Mouse (Mus musculus): ENCODE data around the gene Lrig1. TPM values are rescaled to one million over a fixed set of nuclear protein-coding genes. Genes with fewer than 3 reads are reported as not detected.

Gene Lrig1
- total RNA-seq, 2 experiments from 2014 or later: 35.3 to 35.9 TPM

DNA sequence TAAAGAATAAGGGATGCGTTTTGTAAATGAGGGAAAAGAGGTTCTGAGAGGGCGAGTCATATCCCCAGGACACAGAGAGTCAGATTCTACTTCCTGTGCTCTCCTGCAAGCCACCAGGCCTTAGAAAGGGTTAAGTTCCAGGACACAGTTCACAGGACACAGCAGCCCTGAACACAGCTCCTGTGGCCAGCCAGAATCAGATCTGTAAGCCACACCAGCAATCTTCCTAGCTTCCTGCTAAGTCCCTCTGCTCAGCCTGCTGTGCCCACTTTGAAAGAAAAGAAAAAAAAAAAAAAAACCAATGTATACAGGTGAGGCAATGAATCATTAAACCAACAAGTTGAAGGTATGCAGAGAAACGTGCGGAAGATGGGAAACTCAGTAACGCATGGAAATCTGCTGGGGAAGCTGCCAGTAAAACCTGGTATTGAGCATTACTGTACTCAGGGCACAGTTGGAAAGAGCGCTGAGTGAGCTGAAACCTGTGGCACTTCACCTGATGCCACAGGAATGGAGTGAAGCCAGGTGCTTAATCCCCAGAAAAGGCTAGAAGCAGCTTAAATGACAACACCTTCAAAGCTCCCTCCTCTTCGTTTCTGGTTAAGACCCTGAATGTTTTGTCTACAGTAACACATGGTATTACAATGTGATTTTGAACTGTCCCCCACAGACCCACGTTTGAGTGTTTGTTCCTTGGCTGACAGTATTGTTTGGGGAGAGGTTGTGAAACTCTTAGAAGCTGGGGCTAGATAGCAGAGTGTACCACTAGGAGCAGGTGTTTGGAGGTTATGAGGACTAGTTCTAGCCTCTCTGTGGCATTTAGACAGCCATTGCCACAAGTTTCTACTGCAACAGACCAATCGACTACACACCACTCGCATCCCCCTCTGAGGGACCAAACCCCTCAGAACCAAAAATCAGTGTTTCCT, 46.3 kb downstream of the Lrig1 start:
- DNase-seq (ENCODE audit: low spot score): no peak
- intact Hi-C loops (cut with DNase I): no loop called here

DNA sequence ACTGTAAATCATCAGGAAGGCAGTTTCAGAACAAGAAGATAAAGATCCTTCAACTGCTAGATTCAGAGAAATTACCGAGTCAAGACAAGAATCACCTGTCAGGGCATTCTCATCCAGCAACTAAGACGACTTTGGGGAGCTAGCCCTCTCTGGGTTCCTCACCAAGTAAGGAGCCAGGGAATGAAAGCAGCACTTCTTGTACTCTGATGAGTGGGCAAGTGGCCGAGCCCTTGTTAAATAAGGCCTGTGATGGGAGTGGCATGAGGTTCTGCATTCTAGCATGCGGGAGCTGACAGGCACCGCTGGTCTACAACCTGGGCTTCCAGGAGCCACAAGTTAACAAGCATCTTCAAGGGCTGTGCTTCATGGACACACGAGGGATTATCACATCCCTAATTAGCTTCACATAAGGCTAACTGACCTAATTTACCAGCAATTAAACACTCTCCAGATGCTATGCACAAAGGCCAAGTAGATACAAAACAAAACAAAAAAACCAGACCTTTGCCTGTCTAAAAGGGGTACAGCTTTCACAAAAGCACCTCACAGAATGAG, 47.2 kb downstream of the Lrig1 start:
- DNase-seq (ENCODE audit: low spot score): no peak
- intact Hi-C loops (cut with DNase I): no loop called here

GRCm38 (mm10) chr6:94651541-94651940, 48.4 kb downstream of the Lrig1 start:
- DNase-seq (ENCODE audit: low spot score): no peak
- intact Hi-C loops (cut with DNase I): no loop called here

GRCm38 (mm10) chr6:94649637-94650036, 50.3 kb downstream of the Lrig1 start:
- intact Hi-C loops (cut with DNase I): loop anchor here (2.0 kb wide), 1 partner anchor 51 kb away; the partner anchor contains the start of gene Lrig1
- no peak for DNase-seq (ENCODE audit: low spot score)

- intact Hi-C loops (cut with DNase I): loop anchor here (2.0 kb wide), 1 partner anchor 52 kb away; the partner anchor contains the start of gene Lrig1
These were observed 51.5 kb downstream of the Lrig1 start for GRCm38 (mm10) chr6:94648496-94648895.

DNA sequence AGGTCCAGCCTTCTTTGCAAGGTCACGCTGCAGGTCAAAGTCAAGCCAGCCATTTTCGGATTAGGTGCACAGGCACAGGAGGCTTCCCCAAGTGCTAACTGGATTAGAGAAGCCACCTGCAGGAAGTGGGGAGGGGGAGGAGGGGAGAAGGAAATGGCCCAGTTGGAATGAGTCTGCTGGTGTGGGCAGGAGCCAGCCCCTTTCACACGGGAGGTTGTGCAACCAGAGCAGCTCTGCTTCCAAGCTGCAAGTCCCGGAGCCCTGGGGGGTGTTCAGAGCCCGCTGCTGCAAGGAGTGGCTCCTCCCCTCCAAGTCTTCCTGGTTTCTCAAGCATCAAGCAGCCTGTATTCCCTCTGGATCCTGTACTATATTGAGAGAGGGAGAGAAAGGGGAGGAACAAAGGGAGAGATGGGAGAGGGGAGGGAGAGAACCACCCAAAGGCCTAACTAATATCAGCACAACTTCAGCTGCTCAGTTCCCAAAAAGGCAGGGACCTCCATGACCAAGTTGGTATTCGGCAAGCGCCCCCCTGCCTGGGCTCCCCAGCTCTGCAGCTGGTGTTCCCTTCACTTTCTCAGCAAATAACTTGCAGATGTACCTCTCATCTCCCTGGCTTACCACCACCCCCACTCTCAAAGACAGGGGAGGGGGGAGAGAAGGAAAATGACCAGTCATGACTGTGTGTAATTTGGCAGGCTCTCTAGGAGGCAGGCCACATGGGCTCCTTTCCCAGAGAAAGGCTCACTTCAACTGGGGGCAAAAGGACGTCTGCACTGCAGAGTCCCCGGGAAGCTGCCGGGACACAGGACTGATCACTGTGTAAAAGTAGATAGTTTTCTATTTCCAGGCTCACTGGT, 52.2 kb downstream of the Lrig1 start:
- intact Hi-C loops (cut with DNase I): loop anchor here (2.0 kb wide), 1 partner anchor 53 kb away; the partner anchor contains the start of gene Lrig1
- peak; percentile 72 for DNase-seq (ENCODE audit: low spot score)

More at GRCm38 (mm10) chr6:94648496-94648895, 51.5 kb downstream of the Lrig1 start:
- no peak for DNase-seq (ENCODE audit: low spot score)

DNA sequence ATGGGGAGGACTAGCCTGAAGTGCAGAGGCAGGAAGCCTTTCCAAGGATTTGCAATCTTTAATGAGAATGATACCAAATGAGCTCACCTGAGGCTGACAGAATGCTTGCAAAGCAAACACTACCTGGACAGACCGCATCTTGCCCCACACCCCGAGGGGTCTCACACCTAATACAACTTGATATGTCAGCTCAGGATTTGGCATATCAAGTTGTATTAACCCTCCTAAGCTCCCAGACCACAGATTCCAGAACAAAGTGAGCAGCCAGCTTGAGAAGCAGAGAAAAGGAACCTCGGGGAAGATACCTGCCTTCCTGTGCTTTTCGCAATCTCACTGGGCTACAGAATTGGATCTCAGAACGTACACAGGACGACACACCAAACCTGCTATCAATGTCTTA, 53.1 kb downstream of the Lrig1 start:
- intact Hi-C loops (cut with DNase I): no loop called here
- DNase-seq (ENCODE audit: low spot score): no peak

DNA sequence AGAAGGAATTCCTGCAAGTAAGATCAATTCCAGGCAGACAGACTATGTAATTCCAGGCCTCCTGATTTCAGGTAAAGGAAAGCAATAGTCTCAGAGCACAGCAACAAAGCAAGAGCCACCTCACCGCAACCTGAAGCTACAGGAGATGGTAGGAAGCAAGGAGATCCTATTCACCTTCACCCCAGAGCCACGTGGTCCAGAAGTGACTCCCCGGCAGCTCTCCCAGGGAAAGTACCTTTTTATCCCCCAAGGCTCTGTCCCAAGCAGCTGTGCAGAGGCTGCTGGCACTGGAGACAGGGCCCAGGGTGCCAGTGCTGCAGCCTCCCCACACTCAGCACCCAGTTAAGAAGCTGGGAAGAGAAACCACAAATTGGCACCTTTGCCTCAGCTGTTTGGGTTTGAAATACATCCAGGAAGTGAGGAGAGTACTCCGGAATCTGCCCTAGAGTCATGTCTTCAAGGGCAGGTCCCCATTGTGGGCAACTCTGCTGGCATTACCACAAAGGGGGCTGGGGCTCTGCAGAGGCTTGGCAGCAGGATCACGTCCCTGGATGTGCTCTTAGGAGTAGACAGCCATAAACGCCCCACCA, 53.6 kb downstream of the Lrig1 start:
- intact Hi-C loops (cut with DNase I): no loop called here
- DNase-seq (ENCODE audit: low spot score): no peak

- intact Hi-C loops (cut with DNase I): no loop called here
- DNase-seq (ENCODE audit: low spot score): no peak
These were observed 54.2 kb downstream of the Lrig1 start for GRCm38 (mm10) chr6:94645723-94646122.

DNA sequence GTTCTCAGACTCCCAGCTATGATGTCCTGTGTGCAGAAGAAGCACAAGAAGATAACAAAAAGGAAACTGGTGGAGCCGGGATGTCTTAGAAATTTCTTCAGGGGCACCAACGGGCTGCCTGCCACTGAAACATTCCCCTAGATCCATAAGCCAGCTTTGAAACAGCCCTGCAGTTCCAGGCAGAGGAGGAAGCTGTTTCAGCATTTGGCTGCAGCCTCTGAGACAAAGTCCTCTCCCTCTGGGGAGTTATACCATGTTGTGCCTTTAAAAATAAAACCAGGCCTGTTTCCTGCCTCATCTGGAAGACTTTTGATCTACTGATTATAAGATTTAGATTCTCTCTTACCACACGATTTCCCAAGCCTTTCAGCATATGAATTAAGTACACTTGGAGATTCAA, 55.3 kb downstream of the Lrig1 start:
- intact Hi-C loops (cut with DNase I): no loop called here
- DNase-seq (ENCODE audit: low spot score): no peak

DNA sequence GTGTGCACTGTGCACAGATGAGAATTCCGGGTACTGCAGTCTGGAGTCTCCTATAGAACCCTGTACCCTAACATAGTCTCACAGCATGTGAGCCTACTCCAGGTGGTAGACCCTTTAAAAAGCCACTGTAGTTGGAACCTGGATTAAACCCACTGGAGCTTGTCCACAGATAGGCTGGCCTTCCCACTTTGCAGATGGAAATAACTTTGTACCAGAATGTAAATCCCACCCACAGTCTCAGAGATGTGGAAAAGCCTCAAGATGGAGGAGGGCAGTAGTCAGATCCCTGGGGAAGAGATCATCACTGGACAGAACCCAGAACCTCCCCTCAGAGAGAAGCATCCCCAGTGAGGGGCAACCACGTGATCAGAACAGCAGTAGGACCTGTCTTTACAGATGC, 56.0 kb downstream of the Lrig1 start:
- intact Hi-C loops (cut with DNase I): no loop called here
- no peak for DNase-seq (ENCODE audit: low spot score)

- intact Hi-C loops (cut with DNase I): no loop called here
- no peak for DNase-seq (ENCODE audit: low spot score)
These were observed 57.9 kb downstream of the Lrig1 start for GRCm38 (mm10) chr6:94642048-94642447.

DNA sequence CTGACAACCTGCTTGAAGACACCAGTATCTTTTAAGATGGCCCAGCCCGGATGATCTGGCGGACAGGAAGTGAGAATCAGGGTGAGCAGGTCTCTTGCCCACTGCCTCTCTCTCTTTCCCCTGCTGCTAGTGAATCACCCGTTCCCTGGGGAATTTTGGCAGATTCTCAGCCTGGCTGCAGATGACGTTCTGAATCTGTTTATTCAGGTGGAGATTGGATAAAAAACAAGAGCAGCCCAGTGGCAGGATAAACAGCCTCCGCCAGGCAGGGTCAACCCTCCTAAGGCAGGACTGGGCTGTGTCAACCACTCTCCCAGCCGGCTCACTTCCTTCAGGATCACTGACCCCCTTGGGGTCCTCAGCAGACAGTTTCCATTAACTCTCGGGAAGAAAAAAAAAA, 59.7 kb downstream of the Lrig1 start:
- intact Hi-C loops (cut with DNase I): no loop called here
- DNase-seq (ENCODE audit: low spot score): peak; percentile 20

- intact Hi-C loops (cut with DNase I): no loop called here
- DNase-seq (ENCODE audit: low spot score): no peak
These were observed 62.9 kb downstream of the Lrig1 start for GRCm38 (mm10) chr6:94637024-94637434.

- no peak for DNase-seq (ENCODE audit: low spot score)
- intact Hi-C loops (cut with DNase I): no loop called here
These were observed 64.6 kb downstream of the Lrig1 start for GRCm38 (mm10) chr6:94635343-94635742.

- intact Hi-C loops (cut with DNase I): no loop called here
- DNase-seq (ENCODE audit: low spot score): no peak
These were observed 65.2 kb downstream of the Lrig1 start for GRCm38 (mm10) chr6:94634710-94635109.

DNA sequence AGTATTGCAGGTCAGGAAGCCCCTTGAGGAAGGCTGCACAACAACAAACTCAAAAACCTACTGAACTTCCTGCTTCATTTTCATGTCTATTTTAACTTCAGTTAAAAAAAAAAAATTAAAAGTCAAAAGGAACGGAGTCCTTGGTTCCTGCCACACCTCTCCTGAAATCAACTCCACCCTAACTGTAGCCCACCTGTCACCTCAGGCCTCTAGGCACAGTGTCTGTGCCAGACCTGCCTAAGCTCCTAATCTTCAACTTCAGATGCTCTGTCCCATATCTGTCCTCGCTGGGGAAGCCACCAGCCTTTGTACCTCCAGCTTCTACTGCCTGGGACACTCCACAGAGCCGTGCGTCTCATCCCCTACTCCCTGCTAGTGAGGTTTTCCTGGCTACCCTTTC, 65.7 kb downstream of the Lrig1 start:
- DNase-seq (ENCODE audit: low spot score): no peak
- intact Hi-C loops (cut with DNase I): no loop called here

- intact Hi-C loops (cut with DNase I): no loop called here
These were observed 68.2 kb downstream of the Lrig1 start for GRCm38 (mm10) chr6:94631779-94632082.

GRCm38 (mm10) chr6:94631051-94631778, 68.7 kb downstream of the Lrig1 start:
- intact Hi-C loops (cut with DNase I): no loop called here
- DNase-seq (ENCODE audit: low spot score): no peak

More at GRCm38 (mm10) chr6:94631779-94632082, 68.2 kb downstream of the Lrig1 start:
- no peak for DNase-seq (ENCODE audit: low spot score)

Measured in heart, postnatal 25 days (tissue).